Mouse (Mus musculus): ENCODE measurements around the gene Rimbp3. TPM values are rescaled to one million over a fixed set of nuclear protein-coding genes. Genes with fewer than 3 reads are reported as not detected.

Rimbp3 gene
- under 1 TPM; 0.07 to 0.33 TPM for total RNA-seq (2023)

DNA sequence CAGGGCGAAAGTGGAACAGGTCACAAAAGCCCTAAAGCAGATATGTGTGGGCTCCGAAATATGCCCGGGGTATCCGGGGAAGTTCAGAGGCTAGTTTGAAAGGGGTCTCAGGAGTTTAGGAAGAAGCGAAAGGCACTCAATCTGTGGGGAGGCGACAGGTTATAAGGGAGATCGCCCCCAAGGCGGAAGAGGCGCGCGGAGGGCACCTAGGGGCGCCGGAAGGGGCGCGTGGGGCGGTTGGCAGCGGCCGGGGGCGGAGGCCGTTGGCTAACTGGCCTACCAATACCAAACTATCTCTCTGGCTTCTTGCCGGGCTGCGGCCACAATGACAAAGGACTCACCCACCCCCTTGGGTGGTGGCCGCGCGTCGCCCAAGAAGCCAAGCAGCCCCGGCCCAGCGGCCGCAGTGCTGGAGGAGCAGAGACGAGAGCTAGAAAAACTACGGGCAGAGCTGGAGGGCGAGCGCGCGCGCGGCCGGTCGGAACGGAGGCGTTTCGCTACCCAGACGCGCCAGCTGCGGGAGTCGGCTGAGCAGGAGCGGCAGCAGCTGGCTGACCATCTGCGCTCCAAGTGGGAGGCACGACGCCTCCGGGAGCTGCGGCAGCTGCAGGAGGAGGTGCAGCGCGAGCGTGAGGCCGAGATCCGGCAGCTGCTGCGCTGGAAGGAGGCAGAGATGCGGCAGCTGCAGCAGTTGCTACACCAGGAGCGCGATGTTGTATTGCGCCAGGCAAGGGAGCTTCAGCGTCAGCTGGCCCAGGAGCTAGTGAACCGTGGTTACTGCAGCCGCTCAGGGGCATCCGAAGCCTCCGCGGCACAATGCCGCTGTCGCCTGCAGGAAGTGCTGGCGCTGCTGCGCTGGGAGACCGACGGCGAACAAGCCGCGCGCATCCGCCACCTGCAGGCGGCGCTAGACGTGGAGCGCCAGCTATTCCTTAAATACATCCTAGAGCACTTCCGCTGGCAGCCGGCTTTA lies at the start of gene Rimbp3:
TSS of gene Rimbp3 (plus strand) at position 215 of the 973 bp plus-strand sequence.

DNA sequence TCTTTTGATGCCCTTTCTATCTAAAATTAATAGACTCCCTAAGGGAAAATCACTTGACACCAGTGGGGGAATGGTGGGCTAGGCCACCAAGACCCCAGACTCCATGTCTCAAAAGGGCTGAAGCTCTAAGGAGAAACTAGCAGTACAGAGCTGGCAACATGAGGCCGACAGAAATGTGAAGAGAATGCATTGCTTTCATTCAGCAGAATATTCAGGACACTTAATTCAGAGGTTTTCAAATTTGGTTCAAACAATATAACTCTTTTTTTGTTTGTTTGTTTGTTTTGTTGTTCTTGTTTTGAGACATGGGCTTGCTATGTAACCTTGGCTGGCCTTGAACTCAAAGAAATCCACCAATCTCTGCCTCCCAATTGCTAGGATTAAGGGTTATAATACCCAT lies 5.9 kb upstream of the Rimbp3 start, which contains the start of gene Ube2l3:
TSS of gene Ube2l3 (minus strand) at position 101 of the 400 bp plus-strand sequence.

DNA sequence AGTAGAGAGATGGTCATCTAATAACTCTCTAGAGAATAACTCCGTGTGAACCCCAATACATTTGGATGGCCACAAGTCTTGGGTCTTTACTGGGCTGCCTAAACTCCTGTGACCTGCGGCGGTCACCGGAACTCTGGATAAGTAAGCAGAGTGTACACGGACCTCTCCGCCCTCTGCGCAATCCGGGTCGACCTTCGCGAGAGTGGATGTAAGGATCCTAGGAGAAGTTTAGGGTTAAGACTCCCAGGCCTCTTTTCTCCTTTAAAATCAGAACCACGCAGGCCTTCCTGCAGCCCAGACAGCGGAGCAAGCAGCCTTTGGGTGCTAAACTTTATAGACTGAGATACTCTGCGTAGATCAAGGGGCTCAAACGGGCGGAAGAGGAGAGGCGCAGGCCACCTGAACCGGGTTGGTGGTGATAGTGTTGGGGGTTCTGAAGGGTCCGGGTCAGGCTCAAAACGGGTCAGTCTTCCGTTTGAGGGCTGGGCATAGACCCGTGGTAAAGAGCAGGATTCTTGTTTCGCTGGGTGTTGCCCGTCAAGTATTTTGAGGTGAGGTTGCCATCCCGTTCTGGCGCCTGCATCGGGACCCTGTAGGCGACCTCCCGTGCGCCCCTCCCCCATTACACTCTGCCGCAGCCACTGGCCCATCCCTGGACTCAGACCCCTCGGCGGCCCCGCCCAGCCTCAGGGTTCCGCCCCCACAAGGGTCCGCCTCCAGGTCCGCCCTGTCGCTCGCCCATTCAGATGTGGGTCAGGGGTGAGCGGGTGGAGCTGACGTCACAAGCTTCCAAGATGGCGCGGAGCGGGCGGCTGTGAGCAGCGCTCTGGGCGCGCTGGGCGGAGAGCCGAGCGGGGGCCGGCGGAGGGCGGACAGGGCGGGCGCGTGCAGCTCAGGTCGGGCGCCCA lies 24.6 kb downstream of the Rimbp3 start, which contains the start of gene Hic2:
TSS of gene Hic2 (plus strand) at position 779 of the 908 bp plus-strand sequence.

Other genes with a start within 250 kb of the Rimbp3 start
- 100 to 1,000 TPM; 108 to 112 TPM for gene Mapk1, start 225.2 kb upstream of the Rimbp3 start, total RNA-seq (2023)
- gene Ypel1, start 138.9 kb upstream of the Rimbp3 start, total RNA-seq (2023): under 1 TPM; 0.20 to 0.33 TPM
- gene Ppil2, start 97.3 kb upstream of the Rimbp3 start, total RNA-seq (2023): 10 to 100 TPM; 71.4 to 76.8 TPM
- 1 to 10 TPM; 5.9 to 8.9 TPM for gene 2610318N02Rik, start 83.4 kb upstream of the Rimbp3 start, total RNA-seq (2023)
- gene Sdf2l1, start 76.2 kb upstream of the Rimbp3 start, total RNA-seq (2023): 10 to 100 TPM; 46.3 to 53.3 TPM
- 1 to 10 TPM; 5.8 to 7.5 TPM for gene Ydjc, start 64.0 kb upstream of the Rimbp3 start, total RNA-seq (2023)
- gene Ccdc116, start 61.4 kb upstream of the Rimbp3 start, total RNA-seq (2023): 1 to 10 TPM; 1.2 TPM
- gene Ube2l3, start 6.0 kb upstream of the Rimbp3 start, total RNA-seq (2023): 100 to 1,000 TPM; 149 to 154 TPM
- gene Hic2, start 25.0 kb downstream of the Rimbp3 start, total RNA-seq (2023): 1 to 10 TPM; 1.1 to 1.3 TPM
- 1 to 10 TPM; 3.1 to 3.8 TPM for gene Tmem191c, start 67.5 kb downstream of the Rimbp3 start, total RNA-seq (2023)
- not detected for gene Serpind1, start 122.8 kb downstream of the Rimbp3 start, total RNA-seq (2023)
- 10 to 100 TPM; 16.5 to 17.9 TPM for gene Snap29, start 197.4 kb downstream of the Rimbp3 start, total RNA-seq (2023)
- 10 to 100 TPM; 42.8 to 45.6 TPM for gene Pi4ka, start 197.7 kb downstream of the Rimbp3 start, total RNA-seq (2023)
- gene Crkl, start 243.4 kb downstream of the Rimbp3 start, total RNA-seq (2023): 10 to 100 TPM; 32.0 to 36.4 TPM